Mouse (Mus musculus) G1E (cell line): ENCODE results near the gene Prrx2.

Source experiments
- CTCF ChIP-seq: IDR thresholded peaks from 2 replicates; pipeline ENCODE4 v1.5.1; 2012; ENCODE audit warnings: low read depth, low read length, inconsistent platforms, mixed read lengths
- POLR2AphosphoS5 ChIP-seq: IDR thresholded peaks from 2 replicates; pipeline ENCODE4 v1.6.1; 2012; ENCODE audit warnings: low read depth, low read length, inconsistent platforms; ENCODE audit not compliant: insufficient replicate concordance

DNA sequence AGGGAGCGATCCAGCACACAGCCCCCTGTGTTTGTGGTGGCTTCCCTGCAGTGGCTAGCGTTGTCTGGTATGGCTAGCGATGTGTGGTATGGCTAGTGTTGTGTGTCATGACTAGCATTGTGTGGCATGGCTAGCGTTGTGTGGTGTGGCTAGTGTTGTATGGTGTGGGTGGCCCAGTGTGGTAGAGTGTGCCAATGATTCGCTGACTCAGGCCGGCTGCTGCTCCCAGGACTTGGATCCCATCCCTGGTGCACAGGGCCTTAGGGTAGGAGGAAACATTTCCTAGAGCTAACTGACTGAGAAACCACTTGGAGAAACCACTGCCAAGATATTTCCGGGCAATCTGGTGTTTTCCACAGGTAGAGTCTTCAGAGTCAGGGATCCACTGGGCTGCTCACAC lies 82.9 kb downstream of the Prrx2 start:
- TF ChIP-seq CTCF: no peak
- TF ChIP-seq POLR2AphosphoS5: no peak
